Mouse (Mus musculus) kidney, adult 10 weeks (tissue): ENCODE data around the gene Krtap4-1. TPM values are rescaled to one million over a fixed set of nuclear protein-coding genes. Genes with fewer than 3 reads are reported as not detected.

ENCODE experiments used
- polyA plus RNA-seq: library from polyadenylated mRNA; stranded (reverse); fragments of 350-450 nt; fragmentation: Illumina TruSeq; extraction: RNeasy Lipid Tissue Mini Kit (QIAGEN cat#74804); gene quantifications from one replicate; pipeline ENCODE4 v1.2.3, GENCODE M21; 2014; ENCODE audit warnings: low read depth, low replicate concordance

Krtap4-1 gene
- polyA plus RNA-seq, result not detected

GRCm38 (mm10) chr11:99628138-99628537 lies at the start of gene Krtap4-1:
TSS of gene Krtap4-1 (minus strand) at chr11:99628238.

GRCm38 (mm10) chr11:99665860-99666259 lies 37.8 kb upstream of the Krtap4-1 start, which contains the start of gene Krtap4-6:
TSS of gene Krtap4-6 (minus strand) at chr11:99665960.

GRCm38 (mm10) chr11:99658467-99659010 lies 30.5 kb upstream of the Krtap4-1 start, which contains the start of gene Gm11563:
TSS of gene Gm11563 (minus strand) at chr11:99658960.

GRCm38 (mm10) chr11:99650136-99650535 lies 22.1 kb upstream of the Krtap4-1 start, which contains the start of gene Gm11555:
TSS of gene Gm11555 (minus strand) at chr11:99650236.

GRCm38 (mm10) chr11:99643635-99644139 lies 15.6 kb upstream of the Krtap4-1 start, which contains the start of gene Krtap4-7:
TSS of gene Krtap4-7 (minus strand) at chr11:99644089.

GRCm38 (mm10) chr11:99634653-99635134 lies 6.7 kb upstream of the Krtap4-1 start, which contains the start of gene Krtap4-2:
TSS of gene Krtap4-2 (minus strand) at chr11:99635084.

GRCm38 (mm10) chr11:99620335-99620734 lies 7.7 kb downstream of the Krtap4-1 start, which contains the start of gene Gm11562:
TSS of gene Gm11562 (minus strand) at chr11:99620435.

GRCm38 (mm10) chr11:99614796-99615363 lies 13.2 kb downstream of the Krtap4-1 start, which contains the start of gene Krtap2-4:
TSS of gene Krtap2-4 (minus strand) at chr11:99614846.

GRCm38 (mm10) chr11:99610089-99610488 lies 17.9 kb downstream of the Krtap4-1 start, which contains the start of gene Gm11937:
TSS of gene Gm11937 (minus strand) at chr11:99610189.

GRCm38 (mm10) chr11:99603208-99603607 lies 24.8 kb downstream of the Krtap4-1 start, which contains the start of gene Gm11938:
TSS of gene Gm11938 (minus strand) at chr11:99603308.

GRCm38 (mm10) chr11:99597742-99598141 lies 30.3 kb downstream of the Krtap4-1 start, which contains the start of gene Krtap9-3:
TSS of gene Krtap9-3 (minus strand) at chr11:99598105.

GRCm38 (mm10) chr11:99590981-99591380 lies 37.1 kb downstream of the Krtap4-1 start, which contains the start of gene Krtap1-3:
TSS of gene Krtap1-3 (minus strand) at chr11:99591339.

GRCm38 (mm10) chr11:99583245-99583704 lies 44.8 kb downstream of the Krtap4-1 start, which contains the start of gene Krtap1-4:
TSS of gene Krtap1-4 (minus strand) at chr11:99583654.

GRCm38 (mm10) chr11:99580636-99581035 lies 47.4 kb downstream of the Krtap4-1 start, which contains the start of gene Krtap1-5:
TSS of gene Krtap1-5 (minus strand) at chr11:99581016.

Other genes starting within 250 kb of the Krtap4-1 start
- 20.3 TPM for gene Krt10, start 238.9 kb downstream of the Krtap4-1 start, polyA plus RNA-seq
- not detected for gene Krt12, start 206.0 kb downstream of the Krtap4-1 start, polyA plus RNA-seq
- 0.53 TPM for gene Krt20, start 190.1 kb downstream of the Krtap4-1 start, polyA plus RNA-seq
- gene Krt23, start 135.1 kb downstream of the Krtap4-1 start, polyA plus RNA-seq, result 2.7 TPM
- gene Krt39, start 106.9 kb downstream of the Krtap4-1 start, polyA plus RNA-seq, result not detected
- gene Krt40, start 85.1 kb downstream of the Krtap4-1 start, polyA plus RNA-seq, result not detected
- gene Krtap3-3, start 77.4 kb downstream of the Krtap4-1 start, polyA plus RNA-seq, result not detected
- not detected for gene Krtap3-2, start 71.4 kb downstream of the Krtap4-1 start, polyA plus RNA-seq
- not detected for gene Gm11939, start 68.8 kb downstream of the Krtap4-1 start, polyA plus RNA-seq
- gene Krtap3-1, start 61.6 kb downstream of the Krtap4-1 start, polyA plus RNA-seq, result not detected
- gene Krtap1-5, start 47.2 kb downstream of the Krtap4-1 start, polyA plus RNA-seq, result not detected
- gene Krtap1-4, start 44.6 kb downstream of the Krtap4-1 start, polyA plus RNA-seq, result not detected
- gene Krtap1-3, start 36.9 kb downstream of the Krtap4-1 start, polyA plus RNA-seq, result not detected
- not detected for gene Krtap9-3, start 30.1 kb downstream of the Krtap4-1 start, polyA plus RNA-seq
- not detected for gene Gm11938, start 24.9 kb downstream of the Krtap4-1 start, polyA plus RNA-seq
- gene Gm11937, start 18.0 kb downstream of the Krtap4-1 start, polyA plus RNA-seq, result not detected
- gene Krtap2-4, start 13.4 kb downstream of the Krtap4-1 start, polyA plus RNA-seq, result not detected
- gene Gm11562, start 7.8 kb downstream of the Krtap4-1 start, polyA plus RNA-seq, result not detected
- gene Krtap4-2, start 6.8 kb upstream of the Krtap4-1 start, polyA plus RNA-seq, result not detected
- gene Krtap4-7, start 15.9 kb upstream of the Krtap4-1 start, polyA plus RNA-seq, result not detected
- not detected for gene Gm11555, start 22.0 kb upstream of the Krtap4-1 start, polyA plus RNA-seq
- gene Gm11563, start 30.7 kb upstream of the Krtap4-1 start, polyA plus RNA-seq, result not detected
- not detected for gene Krtap4-6, start 37.7 kb upstream of the Krtap4-1 start, polyA plus RNA-seq
- not detected for gene Gm14190, start 62.5 kb upstream of the Krtap4-1 start, polyA plus RNA-seq
- not detected for gene Gm14180, start 106.1 kb upstream of the Krtap4-1 start, polyA plus RNA-seq
- not detected for gene Gm11595, start 144.7 kb upstream of the Krtap4-1 start, polyA plus RNA-seq
- gene Krtap4-8, start 152.5 kb upstream of the Krtap4-1 start, polyA plus RNA-seq, result not detected
- gene Krtap4-9, start 157.0 kb upstream of the Krtap4-1 start, polyA plus RNA-seq, result not detected
- not detected for gene Gm11596, start 165.2 kb upstream of the Krtap4-1 start, polyA plus RNA-seq
- not detected for gene Gm11569, start 170.7 kb upstream of the Krtap4-1 start, polyA plus RNA-seq
- gene Gm11554, start 176.2 kb upstream of the Krtap4-1 start, polyA plus RNA-seq, result not detected
- gene Krtap4-13, start 181.7 kb upstream of the Krtap4-1 start, polyA plus RNA-seq, result not detected
- not detected for gene Gm11564, start 187.4 kb upstream of the Krtap4-1 start, polyA plus RNA-seq
- gene 2300003K06Rik, start 209.8 kb upstream of the Krtap4-1 start, polyA plus RNA-seq, result not detected
- not detected for gene Krtap4-16, start 223.4 kb upstream of the Krtap4-1 start, polyA plus RNA-seq
- gene Gm11568, start 229.7 kb upstream of the Krtap4-1 start, polyA plus RNA-seq, result not detected
- not detected for gene Gm11559, start 236.2 kb upstream of the Krtap4-1 start, polyA plus RNA-seq
- gene Krtap9-1, start 245.2 kb upstream of the Krtap4-1 start, polyA plus RNA-seq, result not detected